Mouse (Mus musculus) heart, postnatal 10 days (tissue): ENCODE measurements around the gene Hjurp. TPM values are rescaled to one million over a fixed set of nuclear protein-coding genes. Genes with fewer than 3 reads are reported as not detected.

Experiments
- DNase-seq, 2 experiments: peaks; one replicate each; pipeline ENCODE4 v3.0.0; 2021
- intact Hi-C: fragments of 180-260 bp; cut with DNase I; formaldehyde crosslinking; loops from one replicate; pipeline ENCODE4 v1.15.1; 2025
- total RNA-seq, 2 experiments: library from RNA; stranded (reverse); gene quantifications; 2 replicates each; pipeline ENCODE4 v1.2.3; 2021

Hjurp gene
- total RNA-seq, 2 experiments from 2014 or later, result 43.5 to 44.5 TPM

GRCm38 (mm10) chr1:88298686-88299528, 21.5 kb upstream of the Hjurp start:
- DNase-seq, result no peak
- intact Hi-C loops, result no loop called here

GRCm38 (mm10) chr1:88297480-88298258, 20.2 kb upstream of the Hjurp start:
- DNase-seq, result no peak
- intact Hi-C loops, result no loop called here

GRCm38 (mm10) chr1:88296171-88296920, 18.9 kb upstream of the Hjurp start:
- no peak for DNase-seq
- intact Hi-C loops, result no loop called here

GRCm38 (mm10) chr1:88294650-88295049, 17.2 kb upstream of the Hjurp start:
- DNase-seq, result no peak
- intact Hi-C loops, result no loop called here

- intact Hi-C loops, result no loop called here
- DNase-seq, result no peak
Observed at GRCm38 (mm10) chr1:88292057-88292456, 14.6 kb upstream of the Hjurp start.

- DNase-seq, result no peak
- intact Hi-C loops, result no loop called here
Observed at GRCm38 (mm10) chr1:88291409-88292005, 14.1 kb upstream of the Hjurp start.

- no peak for DNase-seq
- intact Hi-C loops, result no loop called here
Observed at GRCm38 (mm10) chr1:88290511-88290910, 13.1 kb upstream of the Hjurp start.

- intact Hi-C loops, result no loop called here
- DNase-seq, result peak in 1 of 2 experiments; percentile 64
Observed at GRCm38 (mm10) chr1:88289917-88290316, 12.5 kb upstream of the Hjurp start.

GRCm38 (mm10) chr1:88289152-88289551, 11.7 kb upstream of the Hjurp start:
- DNase-seq, result no peak
- intact Hi-C loops, result no loop called here

- DNase-seq, result no peak
- intact Hi-C loops, result no loop called here
Observed at GRCm38 (mm10) chr1:88288789-88289127, 11.3 kb upstream of the Hjurp start.

- DNase-seq, result no peak
- intact Hi-C loops, result no loop called here
Observed at GRCm38 (mm10) chr1:88288056-88288788, 10.8 kb upstream of the Hjurp start.

GRCm38 (mm10) chr1:88287697-88287980, 10.2 kb upstream of the Hjurp start:
- peak in 1 of 2 experiments; percentile 80 for DNase-seq
- intact Hi-C loops, result no loop called here

GRCm38 (mm10) chr1:88286887-88287696, 9.7 kb upstream of the Hjurp start:
- intact Hi-C loops, result no loop called here

GRCm38 (mm10) chr1:88286136-88286845, 8.9 kb upstream of the Hjurp start:
- intact Hi-C loops, result no loop called here
- DNase-seq, result no peak

More at GRCm38 (mm10) chr1:88286887-88287696, 9.7 kb upstream of the Hjurp start:
- no peak for DNase-seq

- intact Hi-C loops, result no loop called here
- no peak for DNase-seq
Observed at GRCm38 (mm10) chr1:88285652-88286051, 8.2 kb upstream of the Hjurp start.

- intact Hi-C loops, result no loop called here
- DNase-seq, result no peak
Observed at GRCm38 (mm10) chr1:88284946-88285320, 7.5 kb upstream of the Hjurp start.

- intact Hi-C loops, result no loop called here
- no peak for DNase-seq
Observed at GRCm38 (mm10) chr1:88284228-88284945, 7.0 kb upstream of the Hjurp start.
